In the genomic region with DNA sequence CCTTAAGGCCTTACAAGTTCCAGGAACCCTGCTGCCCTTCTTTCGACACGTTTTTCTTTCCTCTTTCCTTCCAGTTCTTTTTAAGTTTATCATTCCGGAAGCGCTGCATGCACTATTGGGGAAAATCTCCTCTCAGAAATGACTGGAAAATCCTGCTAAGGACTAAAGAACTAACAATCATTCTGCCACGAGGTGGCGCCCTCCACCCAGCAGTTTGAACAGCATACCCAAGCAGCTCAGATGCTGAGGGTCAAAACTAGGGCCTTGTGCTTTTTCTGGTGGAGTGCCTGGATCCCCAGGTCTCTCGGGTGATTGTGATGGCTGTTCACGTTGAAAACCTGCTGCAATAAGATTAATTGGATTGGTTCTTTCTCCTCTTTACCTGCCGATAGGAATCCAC, we compare ENCODE assay signal across 8 mouse cellular contexts. TPM values are rescaled to one million over a fixed set of nuclear protein-coding genes. Genes with fewer than 3 reads are reported as not detected.
DNase-seq lines count a peak whose midpoint lies in the region; ATAC-seq and TF ChIP-seq lines count a peak whose summit lies in the region.

No protein-coding gene starts in this region.

- TF ChIP-seq CTCF in Patski (IDR thresholded peaks at IDR 0.05), result peak; percentile 86

- H3K27me3 ChIP-seq in Patski, result peaks cover 11% of the 10 kb centered on the region

- 24% methylated on average over 6 of the region's 9 CpGs for WGBS in macrophage (ENCODE audit: missing documents)

- in situ Hi-C loops in Patski (cut with MboI; ENCODE audit: low pct_unique_long_range_greater_than_20kb), result loop anchor here (10.0 to 25.0 kb wide), 2 partner anchors 1660 to 1808 kb away; no protein-coding TSS in a partner anchor

- H3K27ac ChIP-seq in macrophage, result peak overlapping the region; percentile 54

- no peaks in the 10 kb centered on the region for H3K79me2 ChIP-seq in macrophage (ENCODE audit: inconsistent target)

- DNase-seq in Patski (ENCODE audit: low read depth, low spot score), result no peak
- DNase-seq in cerebellum, adult 18-20 months, result peak; percentile 26 to 54
- peak; percentile 13 to 62 for DNase-seq in frontal cortex, postnatal 10 days (ENCODE audit: low spot score in 2 of 2)
- peak; percentile 75 for DNase-seq in induced T-regulatory cell, adult 2 months (ENCODE audit: low read depth)
- DNase-seq in left cerebral cortex, adult 8-10 months (ENCODE audit: low spot score in 2 of 2), result peak; percentile 19 to 36
- peak; percentile 74 for DNase-seq in right cerebral cortex, postnatal 14 days
- DNase-seq in urinary bladder, postnatal 14 days (ENCODE audit: low spot score), result peak; percentile 69

- peak; percentile 44 for ATAC-seq in Patski

- POLR2A ChIA-PET in Patski (lab: Charles Lee), result no interaction called here

- no peaks in the 10 kb centered on the region for H3K36me3 ChIP-seq in macrophage (ENCODE audit: inconsistent target)

- CTCF ChIA-PET in Patski (lab: Charles Lee), result interaction anchor here (1.2 to 1.8 kb wide), 5 partner anchors 11 to 599 kb away, joined by 3 to 5 read pairs (median 4); no protein-coding TSS in a partner anchor

- peak overlapping the region; percentile 18; the same call in 1 of the 2 replicates for H3K4me3 ChIP-seq in macrophage (ENCODE audit: inconsistent target)

RNA-seq across cellular contexts. Expression of a gene that starts 12.8 kb away (rescaled TPM):
- polyA plus RNA-seq in Patski (2021) (not detected), macrophage (2018) (125 to 202 TPM (median 165 TPM) in 3 replicates)
- total RNA-seq in left cerebral cortex, adult 8-10 months (2022), result under 1 TPM; 0.11 to 0.34 (median 0.24) TPM
- 100 to 1,000 TPM in 13 of 26 experiments, 10 to 100 TPM in 13; 22.2 to 193 (median 106) TPM for total RNA-seq in macrophage (2018; cell fraction: chromatin; rRNA removed)
- 100 to 1,000 TPM; 132 to 286 (median 191) TPM for total RNA-seq in macrophage (2018; cell fraction: cytosol; rRNA removed)
- total RNA-seq in macrophage (2018; cell fraction: nucleus; rRNA removed), result 100 to 1,000 TPM in 25 of 26 experiments, 10 to 100 TPM in 1; 76.6 to 287 (median 194) TPM

RNA-seq across cellular contexts. Expression of a gene that starts 53.4 kb away (rescaled TPM):
- polyA plus RNA-seq in Patski (2021) (not detected), macrophage (2018) (111 to 271 TPM (median 167 TPM) in 3 replicates)
- 1 to 10 TPM; 1.8 to 8.8 (median 4.9) TPM for total RNA-seq in left cerebral cortex, adult 8-10 months (2022)
- total RNA-seq in macrophage (2018; cell fraction: chromatin; rRNA removed), result 100 to 1,000 TPM in 17 of 26 experiments, 10 to 100 TPM in 9; 41.0 to 220 (median 109) TPM
- 100 to 1,000 TPM; 183 to 319 (median 254) TPM for total RNA-seq in macrophage (2018; cell fraction: cytosol; rRNA removed)
- 100 to 1,000 TPM; 121 to 443 (median 275) TPM for total RNA-seq in macrophage (2018; cell fraction: nucleus; rRNA removed)

Comparison
In these comparisons a context has a peak if more than half of its experiments do, and no peak if none do; other contexts are left out.
1. RNA of a gene that starts 12.8 kb away (polyA plus RNA-seq): 125 to 202 TPM in macrophage; not detected in Patski (single experiment); every median in the first group is over 100 times any median in the second.
2. RNA of a gene that starts 53.4 kb away (polyA plus RNA-seq): 111 to 271 TPM in macrophage; not detected in Patski (single experiment); every median in the first group is over 100 times any median in the second.